Mouse (Mus musculus) G1E-ER4 (cell line): Measurements from ENCODE around the gene 4933427I04Rik. TPM values are rescaled to one million over a fixed set of nuclear protein-coding genes. Genes with fewer than 3 reads are reported as not detected.

Experiments
- GATA1 ChIP-seq: IDR thresholded peaks from one replicate; pipeline ENCODE4 v1.8.0; 2012; ENCODE audit warnings: low read length, inconsistent platforms
- polyA plus RNA-seq: library from polyadenylated mRNA; stranded (reverse); fragments of >175 nt; gene quantifications from 2 replicates; pipeline ENCODE4 v1.2.3, GENCODE M21; 2012

The 4933427I04Rik gene
- polyA plus RNA-seq, result not detected in 2 replicates

GRCm38 (mm10) chr4:123859379-123859778 lies at the start of gene 4933427I04Rik:
Gene 4933427I04Rik, plus strand, starts transcription at chr4:123859679.
- TF ChIP-seq GATA1, result no peak

- no peak for TF ChIP-seq GATA1
These were observed 48.8 kb upstream of the 4933427I04Rik start for GRCm38 (mm10) chr4:123810475-123811295.

- TF ChIP-seq GATA1, result no peak
These were observed 47.0 kb upstream of the 4933427I04Rik start for GRCm38 (mm10) chr4:123812525-123812924.

- TF ChIP-seq GATA1, result no peak
These were observed 45.4 kb upstream of the 4933427I04Rik start for GRCm38 (mm10) chr4:123814030-123814501.

DNA sequence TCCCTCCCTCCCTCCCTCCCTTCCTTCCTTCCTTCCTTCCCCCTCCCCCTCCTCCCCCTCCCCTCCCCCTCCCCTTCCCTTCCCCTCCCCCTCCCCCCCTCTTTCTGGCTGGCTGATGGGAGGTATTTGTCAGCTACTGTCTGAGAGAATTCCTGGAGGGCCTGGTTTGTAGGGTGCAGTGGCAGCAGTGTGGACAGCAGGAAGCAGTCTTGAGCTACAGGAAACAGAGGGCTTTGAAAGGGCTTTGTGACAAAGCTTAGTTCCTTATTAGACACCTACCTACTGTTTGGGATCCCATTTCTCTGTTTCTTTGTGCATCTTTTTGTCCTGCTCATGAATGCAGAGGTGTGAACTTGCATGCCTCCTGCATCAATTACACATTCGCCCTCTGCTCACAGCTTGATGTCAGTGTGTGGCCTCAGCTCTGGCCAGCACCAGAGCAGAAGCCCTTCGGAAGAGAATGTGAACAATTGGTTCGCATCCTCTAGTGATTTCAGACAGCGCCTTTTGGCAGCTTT lies 40.3 kb upstream of the 4933427I04Rik start:
- no peak for TF ChIP-seq GATA1

DNA sequence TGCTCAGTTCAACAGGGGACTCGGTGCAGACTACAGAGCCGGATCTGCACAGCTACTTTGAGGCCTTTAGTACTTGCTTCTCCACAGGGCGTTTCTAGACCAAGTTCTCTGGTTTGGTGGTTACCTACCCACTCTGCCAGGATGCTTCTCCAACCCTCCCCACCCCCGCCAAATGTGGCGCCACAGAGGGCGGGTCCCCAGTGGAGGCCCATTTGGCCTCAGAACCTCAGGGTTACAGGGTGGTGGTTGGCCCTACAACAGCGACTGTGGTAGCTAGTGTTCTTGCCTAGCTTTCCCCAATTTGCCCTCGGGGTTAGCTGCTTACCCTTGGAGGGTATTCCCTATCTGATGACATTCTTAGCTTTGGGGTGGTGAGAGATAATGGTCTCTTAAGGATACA lies 17.4 kb upstream of the 4933427I04Rik start:
- no peak for TF ChIP-seq GATA1

DNA sequence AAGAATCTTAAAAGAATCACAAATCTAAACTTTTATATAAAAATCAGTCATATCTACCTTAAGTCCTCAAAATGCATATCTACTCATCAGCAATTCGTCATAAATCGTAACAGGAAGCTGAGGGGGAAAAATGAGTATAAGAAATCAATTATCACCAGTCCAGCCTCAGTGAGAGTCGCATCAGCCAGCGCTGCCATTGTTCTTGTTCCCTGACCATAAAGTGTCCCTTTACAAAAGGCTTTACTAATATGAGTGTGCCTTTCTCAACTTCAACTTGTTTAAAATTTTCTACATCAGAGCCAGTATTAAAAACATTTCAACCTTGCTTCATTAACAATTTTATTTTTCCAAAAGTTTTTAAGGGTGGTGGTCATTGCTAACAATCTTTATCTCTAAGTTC lies 2.6 kb upstream of the 4933427I04Rik start:
- TF ChIP-seq GATA1, result no peak

DNA sequence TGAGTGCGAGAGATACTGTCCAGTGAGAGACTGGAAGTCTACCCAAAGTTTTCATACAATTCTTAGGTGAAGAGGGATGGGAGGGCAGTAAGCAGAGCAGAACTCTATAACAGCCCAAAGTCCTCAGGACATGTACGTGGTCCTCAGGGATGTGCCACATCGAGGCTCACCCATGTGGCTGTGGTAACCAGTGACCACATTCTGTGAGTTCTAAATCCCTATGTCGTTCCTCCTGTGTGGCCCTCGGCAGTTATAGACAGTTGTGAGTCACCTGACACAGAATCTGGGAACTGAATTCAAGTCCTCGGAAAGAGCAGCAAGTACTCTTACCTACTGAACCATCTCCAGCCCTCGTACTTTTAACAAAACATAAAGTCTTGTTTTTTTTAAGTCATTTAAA lies 1.4 kb upstream of the 4933427I04Rik start:
- TF ChIP-seq GATA1, result no peak

- TF ChIP-seq GATA1, result no peak
These were observed 324 bp downstream of the 4933427I04Rik start for GRCm38 (mm10) chr4:123859803-123860202.

GRCm38 (mm10) chr4:123860621-123861020 lies 1.1 kb downstream of the 4933427I04Rik start:
- no peak for TF ChIP-seq GATA1

- no peak for TF ChIP-seq GATA1
These were observed 34.2 kb downstream of the 4933427I04Rik start for GRCm38 (mm10) chr4:123893726-123894125.

DNA sequence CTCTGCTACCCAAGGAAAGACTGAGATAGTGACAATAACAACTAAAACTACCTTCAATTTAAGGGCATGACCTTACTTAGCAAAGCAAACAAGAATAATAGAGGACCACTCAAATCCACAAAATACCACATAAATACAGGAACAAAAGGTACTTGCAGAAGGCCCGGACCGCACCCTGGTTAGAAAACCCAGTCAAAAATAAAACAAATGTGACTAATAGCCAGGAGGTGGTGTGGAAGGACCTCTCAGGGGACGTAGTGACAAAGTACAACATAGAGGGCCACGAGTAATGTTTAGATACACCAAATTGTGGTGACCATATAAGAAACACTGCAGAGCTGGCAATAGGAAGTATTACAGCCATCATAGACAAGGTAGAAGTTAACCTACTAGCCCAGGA lies 34.8 kb downstream of the 4933427I04Rik start:
- no peak for TF ChIP-seq GATA1

DNA sequence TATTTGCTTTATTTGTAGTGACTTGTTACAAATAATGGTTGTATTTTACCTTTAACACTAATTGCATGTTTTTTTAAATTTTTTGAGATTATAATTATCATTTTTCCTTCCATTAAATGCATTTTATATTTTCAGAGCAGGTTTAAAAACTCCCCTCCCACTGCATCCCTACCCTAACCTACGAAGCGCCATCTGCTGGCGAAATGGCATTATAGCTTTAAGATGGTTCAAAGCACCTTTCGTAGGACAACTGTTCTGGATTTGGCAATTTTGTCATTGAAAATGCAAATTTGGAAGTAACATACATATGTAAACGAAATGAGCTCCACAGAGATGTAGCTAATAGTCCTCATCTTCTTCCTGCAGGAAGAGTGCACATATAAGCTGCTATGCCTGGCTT lies 39.2 kb downstream of the 4933427I04Rik start:
- no peak for TF ChIP-seq GATA1

- TF ChIP-seq GATA1, result no peak
These were observed 44.0 kb downstream of the 4933427I04Rik start for GRCm38 (mm10) chr4:123903432-123903831.

- no peak for TF ChIP-seq GATA1
These were observed 45.0 kb downstream of the 4933427I04Rik start, which contains the start of gene Mycbp for GRCm38 (mm10) chr4:123904333-123905125. Gene Mycbp, plus strand, starts transcription at chr4:123904832.

GRCm38 (mm10) chr4:123905126-123905668 lies 45.7 kb downstream of the 4933427I04Rik start:
- TF ChIP-seq GATA1, result no peak

- TF ChIP-seq GATA1, result no peak
These were observed 52.0 kb downstream of the 4933427I04Rik start for GRCm38 (mm10) chr4:123911503-123911902.
